Mouse (Mus musculus) urinary bladder, postnatal 0 days (tissue): ENCODE data around the gene Ankib1. TPM values are rescaled to one million over a fixed set of nuclear protein-coding genes. Genes with fewer than 3 reads are reported as not detected.

Experiments used
- microRNA-seq: library from miRNA; unstranded; fragments of <30 nt; microRNA quantifications from one replicate; pipeline ENCODE4, GENCODE M21; 2016
- polyA plus RNA-seq: library from polyadenylated mRNA; unstranded; fragments of >200 nt; fragmentation: Nextera tagmentation; extraction: Ambion mirVana; gene quantifications from 2 replicates; pipeline ENCODE4 v1.2.1, GENCODE M21; 2015

Gene Ankib1
- 7.2 and 7.3 TPM in 2 replicates for polyA plus RNA-seq

GRCm38 (mm10) chr5:3802433-3803291 lies at the start of gene Ankib1, which contains the start of gene Krit1:
Ankib1 (minus strand) TSS chr5:3802925.
Krit1 (plus strand) TSS chr5:3803184.

GRCm38 (mm10) chr5:3845026-3845425 lies 42.3 kb upstream of the Ankib1 start, which contains the start of gene Lrrd1:
Lrrd1 (plus strand) TSS chr5:3845173.

GRCm38 (mm10) chr5:3657085-3657484 lies 145.6 kb downstream of the Ankib1 start, which contains the start of gene Gatad1:
Gatad1 (minus strand) TSS chr5:3657185.

GRCm38 (mm10) chr5:3650881-3651280 lies 151.8 kb downstream of the Ankib1 start, which contains the start of gene Tmbim7:
Tmbim7 (plus strand) TSS chr5:3651181.

Small RNAs within 50 kb of the gene (microRNA-seq; reads per million reads assigned to microRNA genes)
- not detected for gene Gm22926
- gene Gm26238, result not detected

Other genes starting within 250 kb of the Ankib1 start
- 0.75 TPM in 2 replicates for gene 1700109H08Rik, start 231.4 kb downstream of the Ankib1 start, polyA plus RNA-seq
- 8.8 and 9.5 TPM in 2 replicates for gene Pex1, start 206.9 kb downstream of the Ankib1 start, polyA plus RNA-seq
- 6.1 and 6.8 TPM in 2 replicates for gene Rbm48, start 206.3 kb downstream of the Ankib1 start, polyA plus RNA-seq
- gene Tmbim7, start 151.7 kb downstream of the Ankib1 start, polyA plus RNA-seq, result not detected in 2 replicates
- 47.1 and 51.6 TPM in 2 replicates for gene Gatad1, start 145.7 kb downstream of the Ankib1 start, polyA plus RNA-seq
- gene Krit1, start 259 bp upstream of the Ankib1 start, polyA plus RNA-seq, result 25.7 and 31.9 TPM in 2 replicates
- gene Lrrd1, start 42.2 kb upstream of the Ankib1 start, polyA plus RNA-seq, result not detected in 2 replicates
- 4.1 and 4.6 TPM in 2 replicates for gene Mterf1a, start 91.0 kb upstream of the Ankib1 start, polyA plus RNA-seq
- gene Akap9, start 125.1 kb upstream of the Ankib1 start, polyA plus RNA-seq, result 66.4 and 75.1 TPM in 2 replicates